8 mouse cellular contexts compared by ENCODE assay signal in genomic region chr10:110455838-110456493, GRCm38 (mm10). TPM values are rescaled to one million over a fixed set of nuclear protein-coding genes. Genes with fewer than 3 reads are reported as not detected.
A peak's percentile ranks its signal among the peaks of the same experiment; 100 is the strongest.
DNase-seq lines count a peak whose midpoint lies in the region; ATAC-seq and TF ChIP-seq lines count a peak whose summit lies in the region.

Gene Nav3, minus strand, starts transcription at chr10:110456204.

- TF ChIP-seq EP300 in lung, postnatal 0 days (IDR thresholded peaks at IDR 0.05): no peak

- no peaks in the 10 kb centered on the region for H3K9me3 ChIP-seq in hindbrain, embryonic 12.5 days (replicated peaks)
- no peaks in the 10 kb centered on the region for H3K9me3 ChIP-seq in lung, postnatal 0 days (ENCODE audit: low read length)

- H3K4me2 ChIP-seq in hindbrain, embryonic 12.5 days (replicated peaks): peak within 1 kb of the TSS; percentile 69
- H3K4me2 ChIP-seq in lung, postnatal 0 days (replicated peaks; ENCODE audit: low read depth, low read length): peak within 1 kb of the TSS; percentile 81

- DNase-seq in adrenal gland, adult (ENCODE audit: inconsistent age in 2 of 2, low spot score in 1 of 2): peak; percentile 39 to 76
- DNase-seq in cerebellum, postnatal 14 days: peak; percentile 76 to 83
- peak; percentile 64 to 74 for DNase-seq in frontal cortex, postnatal 14 days (ENCODE audit: low spot score in 2 of 2)
- peak; percentile 74 to 79 for DNase-seq in layer of hippocampus, postnatal 36 days
- peak; percentile 86 for DNase-seq in lung, postnatal 0 days (ENCODE audit: low spot score)
- peak; percentile 86 for DNase-seq in retina, postnatal 1 day

- peak within 1 kb of the TSS; percentile 75 for H3K9ac ChIP-seq in hindbrain, embryonic 12.5 days
- peak within 1 kb of the TSS; percentile 29; the same call in 1 of the 2 replicates for H3K9ac ChIP-seq in lung, postnatal 0 days (replicated peaks; ENCODE audit: low read depth)

- peak; percentile 67 for TF ChIP-seq CTCF in lung, postnatal 0 days (IDR thresholded peaks at IDR 0.05)

- H3K36me3 ChIP-seq in hindbrain, embryonic 12.5 days: no peaks in the 10 kb centered on the region
- H3K36me3 ChIP-seq in lung, postnatal 0 days (ENCODE audit: insufficient read depth, low read length): no peaks in the 10 kb centered on the region

- peak; percentile 91 for ATAC-seq in hindbrain, embryonic 12.5 days (ENCODE audit: low FRiP score)
- peak; percentile 93 for ATAC-seq in lung, postnatal 0 days
- ATAC-seq in inflammation-experienced regulatory T-cells, adult 6 months: no peak

- H3K27ac ChIP-seq in hindbrain, embryonic 12.5 days: peak within 1 kb of the TSS; percentile 82
- no peak within 1 kb of the TSS for H3K27ac ChIP-seq in lung, postnatal 0 days (ENCODE audit: low read length)

- 1% methylated on average over 24 of the region's 50 CpGs for WGBS in hindbrain, embryonic 12.5 days
- WGBS in lung, postnatal 0 days: under 1% methylated on average over 19 of the region's 50 CpGs

- H3K27me3 ChIP-seq in hindbrain, embryonic 12.5 days: no peaks in the 10 kb centered on the region
- H3K27me3 ChIP-seq in lung, postnatal 0 days (replicated peaks; ENCODE audit: insufficient read depth, low read length): peaks cover 6% of the 10 kb centered on the region

- H3K4me1 ChIP-seq in hindbrain, embryonic 12.5 days: peaks cover 4% of the 10 kb centered on the region; the same call in 1 of the 2 replicates
- H3K4me1 ChIP-seq in lung, postnatal 0 days (ENCODE audit: insufficient read depth, low read depth, low read length): no peaks in the 10 kb centered on the region

- peak within 1 kb of the TSS; percentile 65 for H3K4me3 ChIP-seq in hindbrain, embryonic 12.5 days
- peak within 1 kb of the TSS; percentile 54 for H3K4me3 ChIP-seq in lung, postnatal 0 days (ENCODE audit: low read depth, low read length)

RNA-seq across cellular contexts. Expression of gene Nav3, which starts in this region (rescaled TPM):
- 16.0 and 22.6 TPM in 2 replicates for polyA plus RNA-seq in hindbrain, embryonic 12.5 days (2016; fragmentation: Nextera tagmentation; extraction: Ambion mirVana)
- total RNA-seq in layer of hippocampus, postnatal 36 days (2021): 10 to 100 TPM; 78.4 to 96.7 TPM
- 0.31 and 0.33 TPM in 2 replicates for polyA plus RNA-seq in lung, postnatal 0 days (2015; fragmentation: Nextera tagmentation; extraction: Ambion mirVana)
- under 1 TPM in 2 of 3 experiments, not detected in 1; 0.05 to 0.07 TPM for polyA plus RNA-seq in inflammation-experienced regulatory T-cells, adult 6 months (2017; shearing (Covaris generic))

Comparison
In these comparisons a context has a peak if more than half of its experiments do, and no peak if none do; other contexts are left out.
1. RNA of gene Nav3 (polyA plus RNA-seq): 16.0 to 22.6 TPM in hindbrain, embryonic 12.5 days; 0.31 to 0.33 TPM in lung, postnatal 0 days and 0.05 to 0.07 TPM in inflammation-experienced regulatory T-cells, adult 6 months; every median in the first group is over 10 times any median in the second.
2. Peak in DNase-seq, ATAC-seq, H3K4me3 ChIP-seq, H3K9ac ChIP-seq and H3K4me2 ChIP-seq in lung, postnatal 0 days; RNA of the gene not detected or under 1 TPM.
3. Peak in every context shown above with its lines, with median percentiles within 50 percentile points of each other: DNase-seq.